Mouse (Mus musculus) heart, postnatal 25 days (tissue): ENCODE measurements around the gene Gpr108. TPM values are rescaled to one million over a fixed set of nuclear protein-coding genes. Genes with fewer than 3 reads are reported as not detected.
A peak's percentile ranks its signal among the peaks of the same experiment; 100 is the strongest.

Experiments used
- DNase-seq: peaks from one replicate; pipeline ENCODE4 v3.0.0; 2022; ENCODE audit warnings: low spot score
- intact Hi-C: fragments of 180-260 bp; cut with DNase I; formaldehyde crosslinking; loops from one replicate; pipeline ENCODE4 v1.15.1; 2025
- total RNA-seq, 2 experiments: library from RNA; stranded (reverse); gene quantifications; 2 replicates each; pipeline ENCODE4 v1.2.3; 2021

Gpr108 gene
- total RNA-seq, 2 experiments from 2014 or later: 26.1 to 29.5 TPM

DNA sequence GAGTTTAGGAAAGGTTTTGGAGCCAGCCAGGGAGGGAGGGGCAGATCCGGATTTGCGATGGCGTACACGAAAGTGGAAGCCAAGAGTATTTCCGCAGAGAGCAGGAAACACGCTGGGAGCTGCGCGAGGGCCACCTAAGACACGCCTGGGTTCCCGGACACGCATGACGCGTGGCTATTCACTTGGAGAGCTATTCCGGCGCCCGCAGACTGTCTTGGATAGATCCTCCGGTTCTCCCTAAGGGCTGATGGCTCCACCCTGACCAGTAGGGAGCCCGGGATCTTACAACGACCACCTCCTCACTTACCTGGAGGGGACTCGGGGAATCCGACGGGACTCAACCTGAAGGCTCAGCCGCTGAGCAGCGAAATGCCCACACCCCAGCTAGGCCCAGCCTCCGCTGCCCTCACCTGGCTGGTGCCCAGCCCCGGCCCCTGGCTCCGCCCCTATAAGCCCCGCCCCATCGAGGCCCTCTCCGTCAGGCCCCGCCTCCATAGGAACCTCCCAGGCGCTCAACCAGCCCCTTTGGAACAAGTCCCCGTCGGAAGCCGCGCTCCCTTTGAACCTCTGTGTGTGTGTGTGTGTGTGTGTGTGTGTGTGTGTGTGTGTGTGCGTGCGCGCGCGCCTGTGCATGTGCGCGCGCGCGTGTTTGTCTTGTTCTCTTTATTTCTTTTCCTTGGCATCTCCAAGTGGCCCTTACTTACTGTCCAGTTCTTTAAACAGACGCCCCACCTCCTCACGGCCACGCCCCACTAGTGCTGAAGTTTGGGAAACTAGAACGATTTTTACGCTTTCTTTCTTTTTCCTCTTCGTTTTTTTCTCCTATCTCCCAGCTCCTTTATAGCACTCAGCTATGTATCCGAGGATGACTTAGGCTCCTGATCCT is 27.1 kb upstream of the Gpr108 start:
- intact Hi-C loops: loop anchor here (2.0 to 5.0 kb wide), 2 partner anchors 25 to 178 kb away; no protein-coding TSS in a partner anchor
- peak; percentile 85 for DNase-seq

DNA sequence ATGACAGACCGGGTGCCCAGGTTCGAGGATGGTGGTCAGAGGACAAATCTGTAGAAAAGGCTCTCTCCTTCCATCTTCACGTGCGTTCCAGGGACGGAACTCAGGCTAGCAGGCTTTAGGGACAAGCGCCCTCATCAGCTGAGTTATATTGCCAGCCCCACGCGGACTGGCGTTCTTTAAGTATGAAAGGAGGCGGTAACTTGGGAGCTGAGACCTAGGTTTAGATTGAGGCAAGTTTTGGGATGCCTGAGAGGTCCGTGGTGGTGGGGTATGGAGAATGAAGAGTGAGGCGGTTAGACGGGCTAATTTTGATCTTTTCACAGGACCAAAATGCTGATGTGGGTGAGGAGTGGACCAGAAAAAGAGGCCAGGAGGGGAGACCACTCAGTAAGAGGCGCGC is 26.4 kb upstream of the Gpr108 start:
- no peak for DNase-seq
- intact Hi-C loops: loop anchor here (2.0 to 5.0 kb wide), 2 partner anchors 24 to 177 kb away; no protein-coding TSS in a partner anchor

DNA sequence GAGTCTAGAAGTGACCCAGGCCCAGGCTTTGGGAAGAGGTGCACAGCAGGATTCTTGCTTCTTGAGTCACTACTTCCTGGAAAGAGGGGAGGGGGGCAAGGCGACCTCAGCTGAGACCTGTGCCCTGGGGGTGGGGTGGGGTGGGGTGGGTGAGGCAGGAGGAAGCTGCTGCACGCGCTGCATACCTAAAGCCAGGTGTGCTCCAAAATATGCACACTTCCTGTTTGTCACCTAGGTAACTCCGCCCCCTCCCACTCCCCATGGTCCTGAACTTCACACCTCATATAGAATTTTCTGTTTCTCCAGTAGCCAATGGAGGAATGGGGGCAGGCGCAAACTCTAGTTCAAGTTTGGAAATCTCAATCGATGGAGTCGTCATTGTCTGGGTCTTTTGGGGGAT is 25.6 kb upstream of the Gpr108 start:
- intact Hi-C loops: loop anchor here (2.0 kb wide), 1 partner anchor 23 kb away; no protein-coding TSS in a partner anchor
- DNase-seq: no peak

DNA sequence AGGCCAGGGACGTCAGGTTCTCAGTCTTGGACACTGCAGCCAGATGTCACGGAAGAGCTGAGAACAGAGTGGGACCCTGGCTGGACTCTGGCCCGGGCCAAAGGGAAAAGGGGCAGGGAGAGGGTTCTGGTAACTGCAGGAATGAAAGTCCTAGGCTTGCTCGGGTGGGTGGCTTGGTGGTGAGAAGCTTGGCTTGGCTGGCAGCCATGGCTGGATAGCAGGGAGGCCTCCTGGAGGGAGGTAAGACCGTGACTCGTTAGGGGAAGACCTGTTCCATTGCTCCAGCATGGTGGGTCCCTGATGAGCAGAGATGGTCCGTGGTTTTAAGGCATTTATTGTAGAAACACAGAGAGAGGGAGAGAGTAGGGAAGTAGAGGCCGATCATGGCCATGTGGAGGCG is 23.1 kb upstream of the Gpr108 start:
- DNase-seq: no peak
- intact Hi-C loops: no loop called here

DNA sequence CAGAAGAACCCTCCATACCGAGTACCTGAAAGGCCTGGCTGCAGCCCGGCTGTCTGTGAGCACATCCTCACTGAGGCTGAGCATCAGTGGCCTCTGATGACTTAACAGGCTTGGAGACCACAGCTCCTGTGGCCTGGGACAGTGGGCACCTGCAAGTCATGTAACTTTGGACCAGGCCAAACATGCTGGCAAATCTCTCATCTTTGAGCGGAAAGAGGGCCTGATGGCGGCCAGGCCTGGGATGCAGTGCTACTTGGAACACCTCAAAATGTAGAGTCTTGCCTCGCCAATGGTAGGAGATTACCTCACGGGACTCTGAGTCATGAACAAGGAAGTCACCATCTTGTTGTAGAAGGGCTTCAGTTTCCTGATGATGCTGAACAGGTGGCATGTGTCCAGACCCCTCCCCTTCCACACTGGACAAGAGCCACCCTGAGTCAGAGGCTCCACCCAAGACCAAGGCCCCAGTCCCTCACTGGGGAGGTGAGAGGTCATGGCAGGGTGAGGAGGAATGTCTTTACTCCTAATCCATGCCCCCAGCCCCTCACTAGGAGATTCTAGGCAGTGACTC is 19.4 kb upstream of the Gpr108 start:
- DNase-seq: peak; percentile 49
- intact Hi-C loops: no loop called here

DNA sequence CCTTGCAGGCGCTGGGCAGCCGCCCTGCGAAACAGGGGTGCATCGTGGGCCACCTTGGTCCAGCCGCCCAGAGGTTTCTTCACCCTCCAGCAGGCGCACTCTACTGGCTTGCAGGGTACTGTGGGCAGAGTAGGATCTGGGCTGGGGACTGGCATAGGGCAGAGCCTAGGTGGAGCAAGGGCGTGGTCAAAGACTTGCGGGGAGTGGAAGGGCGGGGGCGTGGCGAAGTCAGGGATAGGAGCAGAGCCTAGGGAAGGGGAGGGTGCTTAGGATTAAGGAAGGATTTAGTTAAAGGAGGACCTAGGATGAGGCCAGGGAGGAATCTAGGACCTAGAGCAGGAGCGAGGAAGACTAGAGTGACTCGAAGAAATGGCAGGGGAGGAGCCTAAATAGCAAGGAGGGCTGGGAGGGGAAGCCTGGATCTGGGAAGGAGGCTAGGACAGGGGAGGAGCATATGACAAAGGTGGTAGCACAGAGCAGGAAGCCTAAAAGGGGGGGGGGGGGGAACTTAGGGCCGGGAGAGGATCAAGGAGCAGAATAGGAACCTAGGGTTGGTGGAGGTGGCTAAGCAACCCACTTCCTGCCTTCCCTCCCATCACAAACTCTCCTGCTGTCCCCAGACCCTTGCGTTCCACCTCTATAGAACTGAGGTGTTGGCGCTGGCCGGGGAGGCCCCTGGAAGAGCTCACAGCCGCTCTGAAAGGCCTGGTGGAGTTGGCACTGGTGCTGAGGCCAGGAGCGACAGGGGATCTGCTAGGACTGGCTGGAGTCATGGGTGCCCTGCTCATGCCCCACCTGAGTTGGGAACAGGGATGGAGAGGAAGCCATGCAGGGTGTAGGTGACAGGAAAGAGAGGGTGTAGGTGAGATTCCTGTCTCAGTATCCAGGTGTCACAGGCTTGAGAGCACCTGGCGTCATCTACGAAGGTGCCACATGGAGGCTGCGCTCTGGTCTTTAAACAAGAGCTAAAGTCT is 17.0 kb upstream of the Gpr108 start:
- intact Hi-C loops: no loop called here

DNA sequence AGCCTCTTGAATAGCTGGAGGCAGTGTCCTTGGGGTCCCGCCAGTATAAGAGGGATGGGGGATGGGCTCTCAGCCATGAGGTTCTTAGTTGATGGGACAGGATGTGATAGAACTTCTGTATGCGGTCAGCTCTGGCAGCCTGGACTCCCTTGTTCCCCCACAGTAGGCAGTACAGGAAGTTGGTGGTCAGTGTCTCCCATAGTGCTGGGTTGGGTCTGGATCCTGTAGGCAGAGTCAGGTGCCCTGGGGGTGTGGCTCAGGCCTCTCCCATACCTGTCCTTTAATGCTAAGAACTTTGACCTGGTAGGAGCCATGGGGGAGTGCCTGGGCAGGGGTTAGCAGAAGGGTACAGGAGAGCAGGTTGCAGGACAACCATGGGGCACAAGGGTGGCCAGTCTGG is 15.9 kb upstream of the Gpr108 start:
- no peak for DNase-seq
- intact Hi-C loops: no loop called here

More for the DNA sequence above, 17.0 kb upstream of the Gpr108 start:
- peak; percentile 74 for DNase-seq

DNA sequence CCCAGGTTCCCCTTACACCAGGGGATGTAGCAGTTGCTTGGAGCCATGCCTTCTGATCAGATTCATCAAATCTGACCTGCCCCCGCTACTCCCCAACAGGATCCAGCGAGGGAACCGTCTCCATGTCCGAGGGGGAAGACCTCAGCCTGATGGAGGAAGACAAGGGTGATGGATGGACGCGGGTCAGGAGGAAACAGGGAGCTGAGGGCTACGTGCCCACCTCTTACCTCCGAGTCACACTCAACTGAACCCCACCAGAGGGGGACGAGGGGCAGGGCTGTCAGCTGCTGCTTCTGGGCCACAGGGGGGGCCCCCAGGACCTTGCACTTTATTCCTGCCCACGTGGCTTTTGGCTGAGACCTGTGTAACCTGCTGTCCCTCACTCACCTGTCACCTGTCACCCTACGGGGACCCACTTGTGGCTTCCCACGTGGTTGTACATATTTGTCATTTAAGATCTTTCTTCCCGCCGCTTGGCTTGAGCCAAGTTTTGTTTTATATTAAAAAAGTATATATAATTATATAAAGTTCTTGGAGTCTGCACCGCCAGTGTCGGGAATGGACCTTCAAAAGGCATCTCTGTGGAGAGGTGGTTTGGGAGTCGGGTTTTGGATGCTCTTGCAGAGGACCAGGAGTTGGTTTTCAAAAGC is 14.8 kb upstream of the Gpr108 start:
- DNase-seq: no peak
- intact Hi-C loops: no loop called here

DNA sequence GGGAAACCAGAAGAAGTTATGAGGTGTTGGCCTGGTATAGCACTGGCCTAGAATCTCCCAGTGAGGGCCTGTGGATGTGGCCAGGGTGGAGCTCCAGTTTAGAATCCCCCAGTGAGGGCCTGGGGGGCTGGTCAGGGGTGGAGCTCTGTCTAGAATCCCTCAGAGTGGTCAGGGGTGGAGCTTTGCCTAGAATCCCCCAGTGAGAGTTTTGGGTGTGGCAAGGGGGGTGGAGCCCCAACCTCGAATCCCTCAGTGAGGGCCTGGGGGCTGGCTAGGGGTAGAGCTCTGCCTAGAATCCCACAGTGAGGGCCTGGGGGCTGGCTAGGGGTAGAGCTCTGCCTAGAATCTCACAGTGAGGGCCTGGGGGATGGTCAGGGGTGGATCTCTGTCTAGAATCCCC is 13.6 kb upstream of the Gpr108 start:
- intact Hi-C loops: no loop called here
- no peak for DNase-seq

DNA sequence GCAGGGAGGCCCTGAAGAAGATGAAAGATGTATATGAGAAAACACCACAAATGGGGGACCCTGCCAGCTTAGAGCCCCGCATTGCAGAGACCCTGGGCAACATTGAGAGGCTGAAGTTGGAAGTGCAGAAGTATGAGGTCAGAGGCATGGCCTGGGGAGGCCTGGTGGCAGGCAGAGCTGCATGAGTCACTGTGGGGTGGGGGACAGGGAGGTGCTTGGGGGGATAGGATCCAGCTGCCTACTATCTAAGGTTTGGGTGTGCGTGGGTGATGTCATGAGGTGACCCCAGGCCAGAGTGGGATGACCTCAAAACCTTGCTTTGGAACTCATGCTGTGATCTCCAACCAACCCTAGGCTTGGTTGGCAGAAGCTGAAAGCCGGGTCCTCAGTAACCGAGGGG is 13.0 kb upstream of the Gpr108 start:
- no peak for DNase-seq
- intact Hi-C loops: no loop called here

DNA sequence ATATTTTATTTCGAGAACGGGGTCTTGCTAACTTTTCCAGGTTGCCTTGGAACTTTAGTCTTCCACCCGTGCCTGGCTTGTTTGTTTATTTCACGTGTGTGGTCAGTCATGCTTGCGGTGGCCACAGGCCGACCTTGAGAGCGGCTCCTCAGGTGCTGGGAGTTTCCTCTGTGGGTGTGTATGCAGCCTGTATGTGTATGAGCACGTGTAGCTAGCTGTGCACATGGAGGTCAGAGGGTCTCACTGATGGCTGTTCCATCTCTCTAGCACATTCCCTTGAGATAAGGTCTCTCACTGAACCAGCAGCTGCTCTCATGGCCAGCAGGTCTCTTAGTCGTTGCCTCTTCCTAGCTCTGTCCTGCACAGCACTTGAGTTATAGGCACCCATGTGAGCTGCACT is 12.1 kb upstream of the Gpr108 start:
- intact Hi-C loops: no loop called here
- no peak for DNase-seq

DNA sequence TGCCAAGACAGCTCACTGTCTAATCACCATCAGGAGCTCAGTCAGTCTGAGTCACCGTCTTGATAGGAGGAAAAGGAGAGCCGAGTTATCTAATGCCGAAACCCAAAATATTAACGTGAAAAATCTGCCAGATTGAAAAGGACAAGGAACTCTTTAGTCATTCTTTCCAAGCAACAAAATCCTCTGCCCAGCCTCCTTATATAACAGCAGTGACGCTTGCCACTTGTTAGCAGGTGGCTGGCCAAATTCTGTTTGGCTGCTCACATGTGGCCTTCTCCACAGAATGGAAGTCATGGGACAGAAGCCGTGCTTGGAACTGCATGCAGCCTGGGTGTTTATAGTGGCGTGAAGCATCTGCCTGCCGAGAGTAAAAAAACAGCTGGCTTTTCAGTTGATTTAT is 11.5 kb upstream of the Gpr108 start:
- intact Hi-C loops: loop anchor here (5.0 to 10.0 kb wide), 2 partner anchors 262 to 445 kb away; partner anchors contain the start of gene Alkbh7
- DNase-seq: peak; percentile 67

DNA sequence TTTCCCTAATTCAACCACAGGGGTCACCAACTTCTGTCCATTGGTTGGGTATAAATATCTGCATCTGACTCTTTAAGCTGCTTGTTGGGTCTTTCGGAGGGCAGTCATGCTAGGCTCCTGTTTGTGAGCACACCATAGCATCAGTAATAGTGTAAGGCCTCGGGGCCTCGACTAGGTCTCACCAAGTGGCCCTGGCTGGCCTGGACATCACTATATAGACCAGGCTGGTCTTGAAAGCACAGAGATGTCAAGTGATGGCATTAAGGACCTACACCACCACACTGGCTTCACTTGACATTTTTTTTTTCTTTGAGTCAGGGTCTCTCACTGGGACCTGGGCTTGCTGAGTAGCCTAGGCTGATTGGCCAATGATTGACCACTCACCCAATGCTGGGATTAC is 9.9 kb upstream of the Gpr108 start:
- no peak for DNase-seq
- intact Hi-C loops: loop anchor here (5.0 to 10.0 kb wide), 2 partner anchors 261 to 443 kb away; partner anchors contain the start of gene Alkbh7

DNA sequence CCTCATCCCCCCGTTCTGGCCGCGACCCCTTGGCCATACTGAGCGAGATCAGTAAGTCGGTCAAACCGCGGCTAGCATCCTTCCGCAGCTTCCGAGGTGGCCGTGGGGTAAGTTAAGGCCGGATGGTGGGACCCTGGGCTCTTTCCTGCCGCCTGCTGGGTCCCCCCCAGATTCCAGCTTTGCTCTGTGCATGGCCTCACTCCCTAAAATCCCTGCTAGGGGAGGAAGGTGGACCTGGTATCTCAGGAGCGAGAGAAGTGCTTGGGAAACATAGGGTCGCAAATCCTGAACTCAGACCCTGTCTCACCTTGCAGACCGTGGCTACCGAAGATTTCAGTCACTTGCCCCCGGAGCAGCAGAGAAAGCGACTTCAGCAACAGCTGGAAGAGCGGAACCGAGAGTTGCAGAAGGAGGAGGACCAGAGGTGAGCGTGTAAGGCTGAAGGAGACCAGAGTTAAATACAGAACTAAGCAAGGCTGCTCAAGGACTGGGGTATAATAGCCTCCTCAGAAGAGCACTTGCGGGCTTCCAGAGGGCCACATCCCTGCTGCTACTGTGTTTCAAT is 8.8 kb upstream of the Gpr108 start:
- no peak for DNase-seq
- intact Hi-C loops: loop anchor here (5.0 to 10.0 kb wide), 2 partner anchors 260 to 442 kb away; partner anchors contain the start of gene Alkbh7

DNA sequence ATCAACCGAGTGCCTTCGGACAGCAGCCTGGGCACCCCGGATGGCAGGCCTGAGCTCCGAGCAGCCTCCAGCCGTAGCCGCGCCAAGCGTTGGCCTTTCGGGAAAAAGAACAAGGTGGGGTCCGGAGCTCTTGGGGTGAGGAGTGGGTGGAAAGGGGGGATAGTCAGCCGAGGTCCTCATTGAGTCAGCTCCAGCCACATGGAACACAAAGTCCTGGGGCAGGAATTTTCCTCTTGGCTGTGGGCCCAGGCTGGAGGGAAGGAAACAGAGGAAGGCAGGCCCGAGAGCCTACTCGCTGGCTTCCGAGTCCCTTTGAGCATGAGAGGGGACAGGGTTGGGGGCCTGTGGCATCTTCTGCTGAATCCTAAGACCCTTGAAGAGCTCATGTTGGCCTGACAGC is 7.1 kb upstream of the Gpr108 start:
- DNase-seq: peak; percentile 44
- intact Hi-C loops: loop anchor here (5.0 to 10.0 kb wide), 2 partner anchors 258 to 441 kb away; partner anchors contain the start of gene Alkbh7

DNA sequence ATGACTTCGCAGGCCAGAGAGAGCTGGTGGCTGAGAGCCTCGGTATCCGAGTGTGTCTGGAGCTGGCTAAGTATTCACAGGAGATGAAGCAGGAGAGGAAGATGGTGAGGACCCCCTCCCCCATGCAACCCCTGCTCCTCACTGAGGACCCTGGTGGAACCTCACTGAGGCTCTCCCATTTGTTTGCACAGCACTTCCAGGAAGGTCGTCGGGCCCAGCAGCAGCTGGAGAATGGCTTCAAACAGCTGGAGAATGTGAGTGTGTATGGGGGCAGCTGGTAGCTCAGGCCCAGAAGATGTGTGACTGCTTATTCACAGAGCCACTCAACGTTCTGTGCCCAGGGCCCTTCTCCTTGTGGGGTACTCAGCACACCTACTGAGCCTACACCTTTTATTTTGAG is 5.1 kb upstream of the Gpr108 start:
- intact Hi-C loops: loop anchor here (10.0 kb wide), 1 partner anchor 439 kb away; no protein-coding TSS in a partner anchor
- DNase-seq: no peak

DNA sequence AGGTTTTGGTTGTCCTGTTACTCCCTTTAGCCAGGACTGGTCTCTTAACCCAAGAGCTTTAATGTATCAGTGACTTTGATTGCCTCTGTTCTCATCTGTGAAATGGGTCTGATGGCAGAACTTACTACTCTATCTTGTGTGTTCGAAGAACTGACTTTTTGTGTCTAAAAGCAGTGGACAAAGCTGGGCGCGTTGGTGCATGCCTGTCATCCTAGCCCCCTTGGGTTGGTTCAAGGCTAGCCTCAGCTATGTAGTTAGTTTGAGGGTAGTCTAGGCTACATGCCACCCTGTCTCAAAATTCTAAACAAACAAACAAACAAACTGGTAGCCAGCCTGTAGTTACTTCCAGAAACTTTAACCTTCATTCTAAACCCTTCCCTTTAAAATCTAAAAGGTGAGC is 3.2 kb upstream of the Gpr108 start:
- intact Hi-C loops: loop anchor here (2.0 to 10.0 kb wide), 2 partner anchors 23 to 437 kb away; no protein-coding TSS in a partner anchor
- DNase-seq: no peak

DNA sequence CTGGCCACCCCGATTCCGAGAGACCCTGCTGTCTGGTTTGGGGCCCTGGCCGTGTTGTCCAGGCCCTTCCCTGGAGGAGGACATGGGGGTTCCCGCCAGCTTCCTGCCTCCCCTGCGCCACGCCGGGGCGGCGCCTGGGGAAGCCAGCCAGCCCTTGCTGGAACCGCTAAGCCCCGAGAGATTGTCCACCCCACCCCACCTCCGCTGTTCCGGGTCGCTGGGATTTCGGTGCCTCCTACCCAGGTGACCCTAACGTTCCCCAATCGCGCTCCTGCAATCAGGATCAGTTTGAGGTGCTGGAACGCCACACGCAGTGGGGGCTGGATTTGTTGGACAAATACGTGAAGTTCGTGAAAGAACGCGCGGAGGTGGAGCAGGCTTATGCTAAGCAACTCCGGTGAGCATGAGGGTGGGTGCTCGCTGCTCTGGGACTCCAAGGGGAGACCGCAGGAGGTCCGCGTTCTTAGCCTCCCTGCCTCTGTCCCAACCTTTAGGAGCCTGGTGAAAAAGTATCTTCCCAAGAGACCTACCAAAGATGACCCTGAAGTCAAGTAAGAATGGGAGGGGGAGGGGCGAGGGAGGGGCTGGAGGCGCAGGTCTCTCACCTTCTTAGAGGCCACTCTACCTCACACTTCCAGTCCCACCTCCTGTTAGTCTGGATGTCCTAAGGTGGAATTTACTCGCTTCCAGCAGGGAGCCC is 2.4 kb upstream of the Gpr108 start:
- DNase-seq: peak; percentile 70
- intact Hi-C loops: loop anchor here (2.0 to 10.0 kb wide), 2 partner anchors 24 to 436 kb away; no protein-coding TSS in a partner anchor
